Mouse (Mus musculus): ENCODE results near the gene Wfdc1.

Wfdc1 gene

DNA sequence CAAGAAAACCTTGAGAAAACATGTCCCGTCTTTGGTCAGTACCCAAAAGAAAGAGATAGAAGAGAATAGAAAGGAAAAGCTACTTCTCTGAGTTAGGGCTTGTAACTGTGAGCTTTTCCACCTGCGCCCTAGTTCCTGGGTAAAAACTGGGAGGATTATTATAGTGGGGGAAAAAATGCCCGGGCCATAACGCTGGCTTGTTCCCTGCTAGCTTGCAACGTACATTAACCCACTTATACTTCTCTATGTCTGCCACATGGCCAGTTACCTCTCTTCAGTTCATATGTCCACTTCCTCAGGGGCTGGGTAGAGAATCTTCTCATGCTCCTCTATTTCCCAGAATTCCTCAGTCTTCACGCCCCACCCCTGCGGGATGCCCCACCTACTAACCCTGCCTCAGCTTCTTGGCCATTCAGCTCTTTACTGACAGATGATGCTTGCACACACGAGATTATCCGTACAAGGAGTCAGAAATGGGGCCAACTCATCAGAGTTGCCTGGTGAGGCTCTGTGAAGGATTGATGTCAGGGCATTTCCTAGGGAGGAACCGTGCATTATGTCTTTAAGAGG is 70.3 kb downstream of the Wfdc1 start:
- DNase-seq (ENCODE audit: low spot score in 2 of 2): no peak

DNA sequence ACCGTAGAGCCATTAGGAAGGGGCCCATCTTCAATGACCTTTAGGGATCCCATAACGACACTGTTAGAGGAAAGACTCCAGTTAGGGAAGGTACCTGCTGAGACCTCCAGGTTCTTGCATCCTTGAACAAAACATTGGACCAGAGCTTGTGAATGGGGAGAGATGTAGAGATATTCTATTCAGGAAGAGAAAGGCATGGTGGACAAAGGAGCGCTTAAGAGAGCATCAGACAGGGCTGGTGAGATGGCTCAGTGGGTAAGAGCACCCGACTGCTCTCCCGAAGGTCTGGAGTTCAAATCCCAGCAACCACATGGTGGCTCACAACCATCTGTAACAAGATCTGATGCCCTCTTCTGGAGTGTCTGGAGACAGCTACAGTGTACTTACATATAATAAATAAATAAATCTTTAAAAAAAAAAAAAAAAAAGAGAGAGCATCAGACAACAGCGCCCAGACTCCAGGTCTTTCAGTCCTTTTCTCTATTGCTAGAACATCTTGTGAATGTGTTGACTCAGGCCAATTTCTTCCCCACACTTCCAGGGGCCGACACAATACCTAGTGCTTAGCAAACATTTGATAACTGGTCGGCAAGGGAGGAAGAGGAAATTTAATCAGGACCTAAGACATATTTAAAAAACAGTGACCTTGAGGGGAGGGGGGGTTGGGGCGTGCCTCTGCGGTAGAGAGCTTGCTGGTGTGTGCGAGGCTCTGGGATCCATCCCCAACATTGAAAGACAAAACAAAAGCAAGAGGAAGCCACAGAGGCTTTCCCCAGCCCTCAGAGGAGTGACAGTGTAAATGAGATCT is 71.1 kb downstream of the Wfdc1 start:
- DNase-seq (ENCODE audit: low spot score in 2 of 2): no peak

All from frontal cortex, postnatal 14 days (tissue).